Mouse (Mus musculus) NIH3T3 (cell line): ENCODE measurements around the gene Dmpk.
"Not testable (repeated sequence)": the region's sequence is repeated elsewhere in the genome, so short reads cannot be mapped to it uniquely, and the experiment has no call there.

Source experiments
- DNase-seq: peaks from one replicate; pipeline ENCODE4 v3.0.0-alpha.2; 2012; ENCODE audit warnings: low read depth

Gene Dmpk

DNA sequence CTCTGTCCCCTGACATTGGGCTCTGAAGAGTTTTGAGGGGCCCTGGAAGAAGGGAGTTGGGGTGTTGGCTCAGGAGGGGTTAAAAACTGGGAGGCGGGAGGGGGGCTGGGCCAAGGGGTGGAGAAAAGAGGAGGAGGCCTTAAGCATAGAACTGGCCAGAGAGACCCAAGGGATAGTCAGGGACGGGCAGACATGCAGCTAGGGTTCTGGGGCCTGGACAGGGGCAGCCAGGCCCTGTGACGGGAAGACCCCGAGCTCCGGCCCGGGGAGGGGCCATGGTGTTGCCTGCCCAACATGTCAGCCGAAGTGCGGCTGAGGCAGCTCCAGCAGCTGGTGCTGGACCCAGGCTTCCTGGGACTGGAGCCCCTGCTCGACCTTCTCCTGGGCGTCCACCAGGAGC lies at the start of gene Dmpk:
Gene Dmpk (plus strand): TSS at position 149 of the 400 bp plus-strand sequence.
- DNase-seq, result peak; percentile 42

DNA sequence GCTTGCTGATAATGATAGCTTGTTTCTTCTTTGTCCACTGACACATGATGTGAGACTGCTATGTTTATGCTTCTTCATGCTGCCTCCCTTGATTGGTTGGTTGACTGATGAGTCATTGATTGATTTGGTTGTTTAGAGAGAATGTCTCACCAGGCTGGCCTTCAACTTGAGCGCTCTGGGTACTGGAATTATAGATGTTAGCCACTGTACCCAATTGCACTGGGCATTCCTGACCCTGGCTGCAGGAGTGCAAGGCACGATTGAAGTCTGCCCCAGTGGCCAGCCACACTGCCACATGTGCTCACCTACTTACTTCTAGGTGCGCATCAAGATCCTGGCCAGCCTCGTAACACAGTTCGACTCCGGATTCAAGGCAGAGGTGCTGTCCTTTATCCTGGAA lies 39.0 kb upstream of the Dmpk start:
- DNase-seq, result peak; percentile 46

- DNase-seq, result no peak
These were observed 37.2 kb upstream of the Dmpk start for GRCm38 (mm10) chr7:19046286-19047069.

DNA sequence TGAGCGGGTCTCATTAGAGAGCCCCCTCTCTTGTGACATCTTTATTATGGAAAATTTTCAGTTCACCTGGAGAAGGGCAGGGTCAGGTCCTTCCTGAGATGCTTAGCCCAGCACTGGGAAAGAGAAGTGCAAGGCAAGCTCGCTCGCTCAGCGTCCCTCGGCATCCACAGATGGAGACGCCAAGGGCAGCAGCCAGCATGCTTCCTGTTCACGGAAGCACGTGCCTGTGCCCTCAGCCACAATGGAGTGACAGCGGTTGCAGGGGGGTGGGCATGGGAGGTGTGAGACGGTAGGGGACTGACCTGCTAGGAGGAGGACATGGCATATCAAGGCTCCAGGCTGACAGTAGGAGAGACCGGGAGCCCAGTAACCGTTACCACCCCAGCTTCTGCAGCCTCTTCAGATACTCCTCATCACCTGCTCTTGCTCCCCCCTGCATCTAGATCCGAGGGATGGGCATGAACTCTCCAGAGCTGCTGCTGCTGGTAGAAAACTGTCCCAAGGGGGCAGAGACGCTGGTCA lies 35.6 kb upstream of the Dmpk start:
- DNase-seq, result no peak

DNA sequence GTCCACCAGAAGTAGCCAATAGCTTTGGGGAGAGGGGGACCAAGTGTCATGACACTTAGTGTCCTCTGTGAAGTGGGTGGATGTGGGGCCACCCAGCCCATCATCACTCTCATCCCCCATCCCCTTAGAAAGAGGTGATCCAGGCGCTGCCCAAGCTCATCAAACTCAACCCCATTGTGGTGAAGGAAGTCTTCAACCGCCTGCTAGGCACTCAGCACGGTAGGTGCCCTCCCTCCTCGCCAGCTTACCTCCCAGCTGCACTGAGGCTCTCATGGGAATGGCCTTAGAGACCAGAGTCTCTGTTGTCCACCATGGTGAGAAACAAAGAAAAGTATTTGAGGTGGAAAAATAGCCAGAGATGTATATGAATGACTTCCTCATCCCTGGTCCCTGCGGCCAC lies 34.4 kb upstream of the Dmpk start:
- no peak for DNase-seq

GRCm38 (mm10) chr7:19050172-19050571 lies 33.5 kb upstream of the Dmpk start:
- DNase-seq, result no peak

- DNase-seq, result no peak
These were observed 32.5 kb upstream of the Dmpk start for GRCm38 (mm10) chr7:19051161-19051560.

GRCm38 (mm10) chr7:19052345-19053135 lies 31.1 kb upstream of the Dmpk start:
- no peak for DNase-seq

GRCm38 (mm10) chr7:19053136-19053532 lies 30.5 kb upstream of the Dmpk start:
- DNase-seq, result no peak

GRCm38 (mm10) chr7:19054047-19054776 lies 29.4 kb upstream of the Dmpk start, which contains the start of gene Rsph6a:
Rsph6a (plus strand) TSS chr7:19054690.
- peak; percentile 53 for DNase-seq

- no peak for DNase-seq
These were observed 28.9 kb upstream of the Dmpk start for GRCm38 (mm10) chr7:19054777-19055076.

GRCm38 (mm10) chr7:19055108-19055507 lies 28.5 kb upstream of the Dmpk start:
- DNase-seq, result no peak

GRCm38 (mm10) chr7:19057405-19057804 lies 26.2 kb upstream of the Dmpk start:
- DNase-seq, result no peak

- no peak for DNase-seq
These were observed 17.8 kb upstream of the Dmpk start for GRCm38 (mm10) chr7:19065896-19066295.

- DNase-seq, result no peak
These were observed 16.6 kb upstream of the Dmpk start for GRCm38 (mm10) chr7:19067063-19067462.

- no peak for DNase-seq
These were observed 15.7 kb upstream of the Dmpk start for GRCm38 (mm10) chr7:19067935-19068334.

GRCm38 (mm10) chr7:19068707-19069106 lies 14.9 kb upstream of the Dmpk start:
- DNase-seq, result peak; percentile 92

DNA sequence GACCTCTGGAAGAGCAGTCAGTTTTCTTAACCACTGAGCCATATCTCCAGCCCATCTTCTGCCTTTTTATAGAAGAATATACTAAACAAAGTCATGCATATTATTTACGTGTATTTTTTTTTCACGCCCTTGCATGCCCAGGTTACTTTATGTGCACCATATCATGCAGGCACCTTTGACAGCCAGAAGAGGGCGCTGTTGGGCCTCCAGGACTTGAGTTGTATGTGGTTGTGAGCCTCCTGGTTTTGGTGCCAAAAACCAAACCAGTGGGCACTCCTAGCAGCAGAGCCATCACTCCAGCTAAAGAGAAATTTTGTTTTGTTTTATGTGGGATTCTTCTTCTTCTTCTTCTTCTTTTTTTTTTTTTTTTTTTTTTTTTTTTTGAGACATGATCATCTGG lies 14.1 kb upstream of the Dmpk start:
- DNase-seq, result peak; percentile 64

DNA sequence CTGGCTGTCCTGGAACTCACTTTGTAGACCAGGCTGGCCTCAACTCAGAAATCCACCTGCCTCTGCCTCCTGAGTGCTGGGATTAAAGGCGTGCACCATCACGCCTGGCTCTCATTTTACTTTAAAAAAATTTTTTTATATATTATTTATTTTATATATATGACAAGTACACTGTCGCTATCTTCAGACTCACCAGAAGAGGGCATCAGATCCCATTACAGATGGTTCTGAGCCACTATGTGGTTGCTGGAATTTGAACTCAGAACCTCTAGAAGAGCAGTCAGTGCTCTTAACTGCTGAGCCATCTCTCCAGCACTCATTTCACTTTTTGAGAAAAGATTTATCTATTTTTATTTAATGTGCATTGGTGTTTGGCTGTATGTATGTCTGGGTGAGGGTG lies 12.6 kb upstream of the Dmpk start:
- DNase-seq, result not testable (repeated sequence)

DNA sequence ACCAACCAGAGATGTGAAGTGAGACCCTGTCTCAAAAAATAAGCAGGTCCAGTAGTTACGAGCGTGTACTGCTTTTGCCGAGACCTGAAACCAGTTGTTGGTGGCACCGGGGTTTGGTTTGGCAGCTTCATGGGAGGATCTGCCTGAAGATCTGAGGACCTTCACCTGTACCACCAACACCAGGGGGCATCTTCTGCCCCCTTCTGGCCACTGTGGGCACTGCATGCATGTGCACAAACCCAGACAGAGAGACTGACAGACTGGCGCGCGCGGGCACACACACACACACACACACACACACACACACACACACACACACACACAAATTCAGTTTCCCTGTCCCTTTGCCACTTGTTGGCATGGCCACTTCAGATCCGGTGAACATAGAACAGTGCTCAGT lies 10.1 kb upstream of the Dmpk start:
- peak; percentile 50 for DNase-seq

- no peak for DNase-seq
These were observed 9.2 kb upstream of the Dmpk start for GRCm38 (mm10) chr7:19074494-19074893.

DNA sequence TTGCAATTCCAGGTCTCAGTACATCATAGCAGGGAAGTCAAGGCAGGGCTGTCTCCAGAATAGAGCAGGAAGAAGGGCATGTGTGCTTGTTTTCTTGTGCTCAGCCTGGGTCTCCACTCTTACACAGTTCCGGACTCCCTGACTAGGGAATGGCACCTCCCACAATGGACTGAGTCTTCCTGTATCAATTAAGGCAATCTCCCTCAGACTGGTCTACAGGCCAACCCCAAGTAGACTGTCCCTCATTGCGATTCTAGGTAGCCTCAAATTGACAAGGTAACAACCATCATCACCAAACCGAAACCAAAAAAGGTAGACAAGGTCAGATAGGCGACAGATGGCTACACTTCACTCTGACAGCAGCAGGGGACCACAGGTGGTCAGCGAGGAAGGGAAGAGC lies 8.4 kb upstream of the Dmpk start:
- no peak for DNase-seq
